Mouse (Mus musculus) right cerebral cortex, postnatal 10 days (tissue): ENCODE measurements around the gene Acaca.

ENCODE experiments used
- DNase-seq, 2 experiments: peaks; one replicate each; pipeline ENCODE4 v3.0.0; 2021; ENCODE audit warnings: low spot score in 2 of 2

The Acaca gene

GRCm38 (mm10) chr11:84243562-84243961 is 114.1 kb downstream of the Acaca start:
- peak; percentile 37 to 61 for DNase-seq

DNA sequence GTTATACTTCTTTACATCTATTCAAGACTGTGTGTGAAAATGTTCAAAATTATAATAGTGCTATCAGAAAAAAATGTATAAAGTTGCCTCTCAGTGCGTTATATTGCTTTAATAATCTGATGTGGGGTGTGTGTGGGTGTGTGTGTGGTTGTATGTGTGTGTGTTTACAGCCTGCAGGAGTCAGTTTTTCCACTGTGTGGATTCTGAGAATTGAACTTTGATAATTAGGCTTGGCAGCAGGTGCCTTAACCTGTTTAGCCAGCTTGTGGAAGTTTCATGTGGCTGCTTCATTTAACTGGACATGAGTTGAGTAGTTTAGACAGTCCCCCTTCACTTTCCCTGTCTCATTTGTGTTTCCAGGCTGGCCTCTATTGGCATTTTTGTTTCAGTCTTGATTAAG is 117.9 kb downstream of the Acaca start:
- DNase-seq, result no peak

DNA sequence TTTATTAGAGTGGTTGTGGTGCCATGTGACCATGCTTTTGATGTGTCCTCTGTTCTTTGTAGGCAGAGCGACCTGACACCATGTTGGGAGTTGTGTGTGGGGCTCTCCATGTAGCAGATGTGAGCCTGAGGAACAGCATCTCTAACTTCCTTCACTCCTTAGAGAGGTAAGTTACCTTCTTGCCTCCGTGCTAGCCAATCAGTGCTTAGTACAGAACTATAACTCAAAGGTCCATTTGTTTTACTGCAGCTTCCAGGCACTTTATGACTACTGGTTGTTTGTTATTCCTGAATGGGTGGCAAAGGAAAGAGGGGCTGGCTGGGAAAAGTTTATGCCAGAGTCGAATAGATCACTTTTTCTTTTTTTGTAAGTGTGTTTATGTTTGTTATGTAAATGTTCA is 121.7 kb downstream of the Acaca start:
- DNase-seq, result no peak

GRCm38 (mm10) chr11:84252425-84252824 is 123.0 kb downstream of the Acaca start:
- DNase-seq, result no peak

DNA sequence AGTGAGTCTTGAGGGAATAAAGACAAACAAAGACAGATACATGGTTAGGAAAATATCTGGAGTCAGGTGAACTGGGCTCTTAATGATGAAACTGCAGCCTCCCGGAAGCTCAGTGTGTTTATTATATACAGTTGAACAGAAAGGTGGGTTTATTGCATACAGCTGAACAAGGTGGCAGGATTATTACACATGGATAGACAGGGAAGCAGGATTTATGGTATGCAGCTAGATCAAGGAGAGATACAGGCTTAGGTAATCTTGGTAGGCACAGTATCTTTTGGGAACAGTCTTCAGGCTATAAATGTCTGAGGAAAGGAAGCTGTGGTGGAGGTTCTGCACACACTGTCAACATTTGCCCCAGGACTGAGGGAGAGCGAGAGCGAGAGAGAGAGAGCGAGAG is 126.4 kb downstream of the Acaca start:
- DNase-seq, result no peak

- no peak for DNase-seq
Observed at GRCm38 (mm10) chr11:84258053-84258710, 128.7 kb downstream of the Acaca start.

DNA sequence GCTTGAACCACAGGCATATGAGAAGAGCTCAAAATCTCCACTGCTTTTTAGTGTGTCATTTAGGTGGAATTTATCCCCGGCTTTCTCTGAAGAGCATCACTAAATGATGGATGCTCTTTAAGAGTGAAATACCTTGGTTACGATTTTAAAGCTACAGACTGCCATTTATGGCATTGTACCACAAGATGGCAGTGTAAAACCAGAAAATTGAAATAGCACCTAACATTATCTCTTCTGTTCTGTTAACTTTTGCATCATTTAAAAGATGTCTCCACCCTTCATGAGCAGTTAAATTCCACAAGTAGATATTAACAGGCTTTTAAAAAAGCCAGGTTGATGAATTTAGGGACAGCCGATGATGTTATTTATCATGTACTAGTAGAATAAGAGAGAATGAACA is 135.0 kb downstream of the Acaca start:
- DNase-seq, result no peak

- no peak for DNase-seq
Observed at GRCm38 (mm10) chr11:84268068-84268467, 138.6 kb downstream of the Acaca start.

DNA sequence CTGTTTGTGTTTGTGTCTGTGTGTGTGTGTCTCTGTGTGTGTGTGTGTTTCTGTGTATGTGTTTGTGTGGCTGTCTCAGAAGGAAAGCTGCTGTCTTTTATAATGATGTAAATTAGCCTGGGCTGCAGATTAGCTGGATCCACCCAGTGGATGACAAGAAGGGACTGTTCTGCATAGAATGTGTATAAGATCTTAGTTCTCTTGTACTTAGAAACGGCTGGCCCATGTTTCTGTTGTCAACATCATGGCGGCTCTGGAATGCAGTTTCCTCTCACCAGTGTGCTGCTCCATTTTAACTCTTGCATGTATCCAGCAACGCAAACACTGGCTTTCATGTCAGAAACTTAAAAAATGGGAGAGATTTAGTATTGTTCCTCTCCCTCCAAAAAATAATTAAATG is 141.0 kb downstream of the Acaca start:
- DNase-seq, result no peak

- no peak for DNase-seq
Observed at GRCm38 (mm10) chr11:84271948-84272347, 142.5 kb downstream of the Acaca start.

- DNase-seq, result no peak
Observed at GRCm38 (mm10) chr11:84272574-84272973, 143.1 kb downstream of the Acaca start.

DNA sequence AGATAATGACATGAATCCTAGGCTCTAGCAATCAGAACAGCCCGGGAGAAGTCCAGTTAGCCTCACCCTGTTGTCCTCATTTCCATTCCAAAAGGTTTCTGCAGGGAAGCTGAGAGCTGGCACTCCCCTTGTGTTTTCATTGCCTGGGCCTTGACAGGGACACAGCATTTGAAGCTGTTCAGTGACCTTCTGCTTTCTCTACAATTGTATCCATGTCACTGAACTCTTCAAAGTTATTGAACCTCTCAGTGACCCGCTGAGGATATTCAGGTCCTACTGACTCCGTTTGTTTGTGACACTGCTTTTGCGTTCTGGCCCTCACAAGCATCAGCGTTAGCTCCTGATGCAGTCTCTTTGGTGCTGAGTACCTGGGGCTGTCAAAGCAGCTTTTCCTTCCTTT is 147.5 kb downstream of the Acaca start:
- DNase-seq, result no peak

GRCm38 (mm10) chr11:84281280-84281679 is 151.8 kb downstream of the Acaca start:
- peak; percentile 46 to 52 for DNase-seq

- peak; percentile 36 to 37 for DNase-seq
Observed at GRCm38 (mm10) chr11:84282944-84283703, 153.7 kb downstream of the Acaca start.

DNA sequence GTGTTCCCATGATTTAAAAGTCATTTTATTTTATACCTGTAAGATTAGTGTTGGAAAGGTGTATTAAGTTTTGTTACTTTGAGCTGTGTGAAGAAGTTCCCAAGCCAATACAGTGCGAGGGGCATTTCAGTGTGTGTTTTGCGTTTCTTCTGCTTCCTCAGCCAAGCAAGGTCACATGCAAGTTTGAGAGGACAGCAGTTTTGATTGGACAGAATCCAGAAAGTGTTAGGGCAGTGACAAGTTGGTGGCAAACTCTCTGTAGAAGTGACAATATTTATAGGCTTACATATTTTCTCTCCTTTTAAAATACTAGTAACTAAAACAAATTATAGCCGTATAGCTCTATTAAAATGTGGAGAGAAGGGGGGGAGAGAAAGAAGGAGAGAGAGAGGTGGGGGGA is 161.3 kb downstream of the Acaca start:
- DNase-seq, result no peak

GRCm38 (mm10) chr11:84292532-84292931 is 163.1 kb downstream of the Acaca start:
- DNase-seq, result no peak

DNA sequence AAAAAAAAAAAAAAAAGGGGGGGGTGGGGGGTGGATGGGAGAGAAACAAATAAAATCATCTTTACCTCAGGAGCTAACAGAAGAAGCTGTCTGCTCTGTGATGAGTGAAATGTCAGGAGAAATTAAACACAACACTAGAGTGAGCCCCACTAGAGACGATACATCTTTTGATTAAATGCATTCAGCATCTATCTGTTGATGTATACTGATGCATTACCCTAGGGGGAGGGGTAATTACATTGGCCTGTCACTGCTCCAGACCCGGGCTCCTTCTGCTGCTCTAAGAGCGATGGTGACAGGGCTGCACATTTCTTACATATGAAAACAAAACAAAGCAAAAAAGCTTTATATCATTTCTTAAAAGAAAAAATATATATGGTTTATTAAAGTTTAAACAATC is 163.8 kb downstream of the Acaca start:
- DNase-seq, result no peak

- no peak for DNase-seq
Observed at GRCm38 (mm10) chr11:84296337-84296736, 166.9 kb downstream of the Acaca start.

DNA sequence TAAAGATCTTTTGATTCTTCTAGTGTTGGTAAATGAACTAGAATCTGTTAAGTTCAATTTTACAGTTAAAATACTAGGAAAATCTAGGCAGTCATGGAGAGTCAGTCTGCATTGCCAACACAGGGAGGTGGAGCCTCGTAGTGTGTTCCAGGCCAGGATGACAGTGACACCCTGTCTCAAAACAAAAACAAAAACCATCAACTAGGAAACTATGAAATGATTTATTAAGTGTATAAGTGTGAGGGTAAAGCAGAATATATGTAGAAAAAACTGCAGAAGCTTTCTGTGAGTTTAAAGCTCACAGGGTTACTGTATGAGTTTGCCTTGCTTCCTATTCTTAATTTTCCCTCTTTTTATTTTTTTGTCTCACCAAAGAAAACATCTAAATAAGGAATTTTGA is 176.0 kb downstream of the Acaca start:
- DNase-seq, result no peak

DNA sequence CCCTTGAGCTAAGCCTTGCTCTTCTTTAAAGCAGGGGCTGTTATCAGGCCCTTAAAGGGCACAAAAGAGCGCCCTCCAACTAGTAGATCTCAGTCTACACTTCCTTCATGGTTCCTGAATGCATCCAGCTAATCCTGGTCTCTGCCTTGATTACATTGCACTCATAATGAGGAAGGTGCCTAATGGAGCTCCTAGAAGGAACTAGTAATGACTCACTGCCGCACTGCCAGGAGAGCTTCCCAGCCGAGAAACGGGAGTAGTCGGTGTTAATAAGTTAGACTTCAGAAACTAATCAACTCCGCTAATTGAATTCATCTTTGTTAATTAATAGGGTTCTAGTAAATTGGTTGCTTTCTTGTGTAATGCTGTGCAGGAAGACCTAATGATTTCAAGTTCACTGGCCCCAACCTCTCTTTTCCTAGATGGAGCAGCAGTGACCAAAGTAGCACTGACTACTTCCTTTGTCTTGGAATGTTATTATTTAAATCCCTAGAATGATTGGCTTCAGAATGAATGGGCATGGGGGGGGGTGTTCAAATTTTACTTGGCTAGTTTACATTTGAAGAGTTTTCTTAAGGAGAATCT is 176.8 kb downstream of the Acaca start:
- no peak for DNase-seq

- peak; percentile 33 to 46 for DNase-seq
Observed at GRCm38 (mm10) chr11:84324032-84324752, 194.7 kb downstream of the Acaca start.

DNA sequence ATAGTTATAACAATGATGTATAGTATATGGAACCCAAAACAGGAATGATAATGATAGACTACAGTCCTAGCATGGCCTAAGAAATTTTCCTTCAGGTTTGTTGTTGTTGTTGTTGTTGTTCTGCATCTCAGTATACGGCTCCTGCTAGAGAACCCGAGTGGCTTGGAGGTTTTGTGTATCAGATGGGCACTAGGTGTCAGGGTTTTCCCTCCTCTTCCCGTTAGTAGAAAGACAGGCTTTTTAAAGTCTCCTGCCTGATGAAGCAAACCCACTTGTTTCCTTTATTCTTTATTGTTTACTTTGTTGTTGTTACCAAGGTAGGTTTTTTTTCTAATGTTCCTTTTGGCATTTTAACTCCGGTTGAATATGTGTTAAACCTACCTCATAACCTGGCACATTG is 197.6 kb downstream of the Acaca start:
- DNase-seq, result no peak
